Mouse (Mus musculus) stomach, postnatal 0 days (tissue): ENCODE results near the gene Tmem245.

Experiments
- CTCF ChIP-seq: IDR thresholded peaks from 2 replicates; pipeline ENCODE4 v1.5.1; 2016; ENCODE audit warnings: antibody characterized with exemption, low read depth, mild to moderate bottlenecking, moderate library complexity
- EP300 ChIP-seq: optimal IDR thresholded peaks from 2 replicates; pipeline ENCODE3; 2016; ENCODE audit warnings: antibody characterized with exemption

DNA sequence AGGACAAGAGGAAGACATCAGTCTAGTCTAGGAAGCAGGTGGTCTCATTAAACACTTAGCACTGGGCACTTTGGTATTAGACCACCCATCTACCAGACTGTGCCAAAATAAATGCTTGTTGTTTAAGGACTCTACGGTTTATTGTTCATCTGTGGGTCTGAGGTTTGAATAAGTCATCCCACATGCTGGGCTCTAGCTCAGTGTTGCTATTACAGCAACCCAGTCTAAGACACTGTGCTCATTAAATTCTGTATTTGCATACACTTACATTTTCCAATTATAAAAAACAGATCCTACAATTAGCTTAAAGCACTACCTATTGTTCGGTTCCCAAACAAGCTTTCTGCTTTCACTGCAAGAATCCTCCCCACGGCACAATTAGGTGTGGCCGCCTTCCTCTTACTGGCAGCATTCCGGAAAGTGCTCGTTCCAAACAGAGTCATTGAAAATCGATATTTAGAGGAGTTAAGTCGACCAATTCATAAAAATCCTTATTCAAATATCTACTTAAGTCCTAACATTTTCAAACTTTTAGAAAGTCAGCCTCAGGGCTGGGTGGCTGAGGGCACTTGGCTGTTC, 90.8 kb downstream of the Tmem245 start:
- no peak for TF ChIP-seq CTCF
- TF ChIP-seq EP300 = no peak
